Mouse (Mus musculus) T-helper 1 cell (primary cell): Measurements from ENCODE around the gene B230118H07Rik.

Source experiments
- in situ Hi-C: fragments of 300-600 bp; cut with MboI, MseI; formaldehyde crosslinking; loops from one replicate; pipeline ENCODE4 v1.15.1; 2025; ENCODE audit warnings: high pct_unique_total_duplicates

Gene B230118H07Rik

GRCm38 (mm10) chr2:101525091-101525490, 124.2 kb downstream of the B230118H07Rik start:
- in situ Hi-C loops, result loop anchor here (5.0 kb wide), 1 partner anchor 53 kb away; no protein-coding TSS in a partner anchor

- in situ Hi-C loops, result no loop called here
These were observed 128.8 kb downstream of the B230118H07Rik start for GRCm38 (mm10) chr2:101520503-101520902.

- in situ Hi-C loops, result no loop called here
These were observed 129.4 kb downstream of the B230118H07Rik start for GRCm38 (mm10) chr2:101519928-101520327.
